Mouse (Mus musculus): ENCODE measurements around the gene Tns1.
"Not testable (repeated sequence)": the region's sequence is repeated elsewhere in the genome, so short reads cannot be mapped to it uniquely, and the experiment has no call there.

The Tns1 gene

GRCm38 (mm10) chr1:73912466-73912865, 211.8 kb downstream of the Tns1 start:
- DNase-seq (ENCODE audit: low read depth, low spot score), result no peak

- DNase-seq (ENCODE audit: low read depth, low spot score), result no peak
Measured at GRCm38 (mm10) chr1:73911981-73912380, 212.3 kb downstream of the Tns1 start.

GRCm38 (mm10) chr1:73910701-73911100, 213.5 kb downstream of the Tns1 start:
- no peak for DNase-seq (ENCODE audit: low read depth, low spot score)

- no peak for DNase-seq (ENCODE audit: low read depth, low spot score)
Measured at GRCm38 (mm10) chr1:73910111-73910510, 214.1 kb downstream of the Tns1 start.

- DNase-seq (ENCODE audit: low read depth, low spot score), result no peak
Measured at GRCm38 (mm10) chr1:73909191-73909983, 214.9 kb downstream of the Tns1 start.

- DNase-seq (ENCODE audit: low read depth, low spot score), result no peak
Measured at GRCm38 (mm10) chr1:73908081-73908960, 215.9 kb downstream of the Tns1 start.

GRCm38 (mm10) chr1:73907166-73907565, 217.1 kb downstream of the Tns1 start:
- DNase-seq (ENCODE audit: low read depth, low spot score), result no peak

- no peak for DNase-seq (ENCODE audit: low read depth, low spot score)
Measured at GRCm38 (mm10) chr1:73906376-73906775, 217.9 kb downstream of the Tns1 start.

GRCm38 (mm10) chr1:73905811-73906190, 218.4 kb downstream of the Tns1 start:
- DNase-seq (ENCODE audit: low read depth, low spot score), result no peak

- DNase-seq (ENCODE audit: low read depth, low spot score), result no peak
Measured at GRCm38 (mm10) chr1:73905111-73905810, 219.0 kb downstream of the Tns1 start.

GRCm38 (mm10) chr1:73904641-73905040, 219.6 kb downstream of the Tns1 start:
- no peak for DNase-seq (ENCODE audit: low read depth, low spot score)

- no peak for DNase-seq (ENCODE audit: low read depth, low spot score)
Measured at GRCm38 (mm10) chr1:73903035-73903434, 221.2 kb downstream of the Tns1 start.

GRCm38 (mm10) chr1:73902171-73902991, 221.9 kb downstream of the Tns1 start:
- DNase-seq (ENCODE audit: low read depth, low spot score), result peak; percentile 73

- DNase-seq (ENCODE audit: low read depth, low spot score), result peak; percentile 59
Measured at GRCm38 (mm10) chr1:73901496-73901899, 222.8 kb downstream of the Tns1 start.

GRCm38 (mm10) chr1:73895451-73895850, 228.8 kb downstream of the Tns1 start:
- DNase-seq (ENCODE audit: low read depth, low spot score), result not testable (repeated sequence)

- no peak for DNase-seq (ENCODE audit: low read depth, low spot score)
Measured at GRCm38 (mm10) chr1:73880731-73881130, 243.5 kb downstream of the Tns1 start.

GRCm38 (mm10) chr1:73875676-73876218, 248.5 kb downstream of the Tns1 start:
- no peak for DNase-seq (ENCODE audit: low read depth, low spot score)

- DNase-seq (ENCODE audit: low read depth, low spot score), result no peak
Measured at GRCm38 (mm10) chr1:73864314-73864713, 259.9 kb downstream of the Tns1 start.

- no peak for DNase-seq (ENCODE audit: low read depth, low spot score)
Measured at GRCm38 (mm10) chr1:73863074-73863431, 261.2 kb downstream of the Tns1 start.

GRCm38 (mm10) chr1:73862323-73863073, 261.8 kb downstream of the Tns1 start:
- DNase-seq (ENCODE audit: low read depth, low spot score), result peak; percentile 75
